Mouse (Mus musculus): ENCODE results near the gene Ikzf3.

The Ikzf3 gene

GRCm38 (mm10) chr11:98568326-98568725 lies 22.5 kb upstream of the Ikzf3 start:
- no peak for DNase-seq (ENCODE audit: low spot score in 2 of 2)

GRCm38 (mm10) chr11:98563921-98564414 lies 18.1 kb upstream of the Ikzf3 start:
- DNase-seq (ENCODE audit: low spot score in 2 of 2), result peak in 1 of 2 experiments; percentile 26

DNA sequence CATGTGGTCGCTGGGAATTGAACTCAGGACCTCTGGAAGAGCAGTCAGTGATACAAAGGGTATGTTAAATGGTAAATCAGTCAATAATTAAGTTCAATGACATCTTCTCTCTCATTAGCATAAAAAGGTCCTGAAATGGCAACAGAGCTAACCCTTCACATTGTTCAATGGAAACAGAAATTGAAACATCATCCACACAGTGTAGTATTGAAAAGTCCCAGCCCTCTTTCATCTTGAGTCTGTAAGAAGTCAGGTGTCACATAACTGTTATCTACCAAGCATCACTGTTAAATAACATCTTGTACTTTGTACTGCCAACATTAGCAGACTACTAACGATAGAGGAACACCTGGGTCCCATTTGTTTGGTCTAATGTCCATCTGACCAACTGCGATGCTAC lies 17.2 kb upstream of the Ikzf3 start:
- DNase-seq (ENCODE audit: low spot score in 2 of 2), result no peak

DNA sequence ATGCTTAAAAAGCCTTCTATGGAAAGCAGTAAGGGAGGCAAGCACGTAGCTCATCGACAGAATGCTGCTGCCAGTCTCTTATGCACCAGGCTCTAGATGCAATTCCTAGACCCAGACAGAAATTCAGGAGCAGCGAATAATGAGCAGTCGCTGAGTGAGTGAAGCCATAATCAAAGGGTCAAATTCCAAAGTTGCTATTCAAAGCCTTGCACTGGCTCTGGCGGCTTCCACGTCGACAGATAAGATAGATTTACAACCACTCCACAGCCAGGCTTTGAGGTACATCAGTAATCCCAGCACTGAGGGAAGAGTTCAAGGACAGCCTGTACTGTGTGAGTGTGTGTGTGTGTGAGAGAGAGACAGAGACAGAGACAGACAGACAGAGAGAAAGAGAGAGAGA lies 15.1 kb upstream of the Ikzf3 start:
- DNase-seq (ENCODE audit: low spot score in 2 of 2), result peak in 1 of 2 experiments; percentile 1

GRCm38 (mm10) chr11:98555124-98555700 lies 9.4 kb upstream of the Ikzf3 start:
- peak in 1 of 2 experiments; percentile 52 for DNase-seq (ENCODE audit: low spot score in 2 of 2)

DNA sequence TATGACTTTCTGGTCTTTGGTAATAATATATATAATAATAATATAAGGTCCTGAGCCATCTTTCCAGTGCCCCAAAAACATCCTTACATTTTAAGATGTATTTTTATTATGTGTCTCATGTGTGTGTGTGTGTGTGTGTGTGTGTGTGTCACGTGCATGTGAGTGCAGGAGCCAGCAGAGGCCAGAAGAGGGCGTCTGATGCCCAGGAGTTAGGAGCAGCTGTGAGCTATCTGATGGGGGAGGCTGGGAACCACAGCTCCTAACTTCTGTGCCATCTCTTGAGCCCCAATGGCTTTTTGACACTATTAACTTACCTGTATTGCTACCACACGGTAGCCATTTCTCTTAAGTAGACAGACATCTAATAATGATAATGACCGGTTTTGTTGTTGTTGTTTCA lies 8.1 kb upstream of the Ikzf3 start:
- peak in 1 of 2 experiments; percentile 44 for DNase-seq (ENCODE audit: low spot score in 2 of 2)

- peak; percentile 85 for DNase-seq (ENCODE audit: low spot score in 2 of 2)
These were observed 5.4 kb upstream of the Ikzf3 start, which contains the start of gene Zpbp2 for GRCm38 (mm10) chr11:98550975-98551828. Gene Zpbp2, plus strand, starts transcription at chr11:98551097.

DNA sequence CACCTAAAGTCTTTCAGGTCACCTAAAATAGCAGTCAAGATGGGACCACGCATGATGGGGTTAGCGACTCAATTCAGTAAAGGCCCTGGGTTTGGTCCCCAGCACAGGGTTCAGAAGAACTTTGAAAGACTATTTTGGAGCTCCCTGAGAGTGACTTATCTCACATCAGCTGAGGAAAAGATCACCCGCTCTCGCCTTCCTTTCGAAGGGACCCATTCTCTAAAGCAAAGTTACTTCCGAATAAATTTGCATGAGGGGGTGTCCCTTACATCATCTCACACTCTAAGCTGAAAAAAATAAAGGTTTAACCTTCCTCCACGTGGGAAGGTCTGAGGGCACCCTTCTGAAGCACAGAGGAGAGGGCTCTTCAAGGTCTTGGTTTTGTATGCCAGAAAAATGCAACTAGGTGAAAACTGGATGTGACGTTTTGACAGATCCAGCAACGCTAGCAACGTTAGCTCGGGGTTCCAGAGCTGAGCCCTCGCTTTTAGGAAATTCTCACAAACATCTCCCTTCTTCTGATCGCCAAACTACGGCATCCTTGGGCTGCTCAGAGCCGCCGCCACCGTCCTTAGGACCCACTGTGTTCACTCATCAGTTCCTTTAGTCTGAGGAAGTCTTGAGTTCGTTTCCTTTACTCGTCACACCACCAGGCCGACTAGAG lies 4.6 kb upstream of the Ikzf3 start:
- DNase-seq (ENCODE audit: low spot score in 2 of 2), result peak in 1 of 2 experiments; percentile 14

- DNase-seq (ENCODE audit: low spot score in 2 of 2), result peak in 1 of 2 experiments; percentile 29
These were observed 3.5 kb upstream of the Ikzf3 start for GRCm38 (mm10) chr11:98549363-98549762.

DNA sequence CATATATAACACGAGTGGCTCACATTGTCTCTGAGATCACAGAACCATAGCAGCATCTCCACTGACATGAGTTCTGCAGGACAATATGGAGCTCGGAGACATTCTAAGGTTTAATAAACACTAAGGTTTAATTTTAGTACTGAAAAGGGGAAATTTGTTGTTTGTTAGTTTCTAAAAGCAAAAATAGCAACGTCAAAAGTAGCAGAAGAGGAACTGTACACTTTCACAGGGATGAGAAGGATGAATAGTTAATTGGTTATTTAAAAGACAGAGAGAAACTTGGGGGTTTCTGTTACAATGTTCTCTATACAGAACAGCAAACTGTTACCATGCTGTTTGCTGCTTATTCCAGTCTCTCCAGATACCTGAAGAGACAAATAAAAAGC lies 1.5 kb upstream of the Ikzf3 start:
- DNase-seq (ENCODE audit: low spot score in 2 of 2), result no peak

- no peak for DNase-seq (ENCODE audit: low spot score in 2 of 2)
These were observed 887 bp upstream of the Ikzf3 start for GRCm38 (mm10) chr11:98546529-98547307.

GRCm38 (mm10) chr11:98544890-98545677 lies 747 bp downstream of the Ikzf3 start:
- DNase-seq (ENCODE audit: low spot score in 2 of 2), result no peak

- DNase-seq (ENCODE audit: low spot score in 2 of 2), result no peak
These were observed 2.4 kb downstream of the Ikzf3 start for GRCm38 (mm10) chr11:98543414-98543813.

GRCm38 (mm10) chr11:98542553-98542952 lies 3.3 kb downstream of the Ikzf3 start:
- no peak for DNase-seq (ENCODE audit: low spot score in 2 of 2)

- DNase-seq (ENCODE audit: low spot score in 2 of 2), result no peak
These were observed 5.5 kb downstream of the Ikzf3 start for GRCm38 (mm10) chr11:98540319-98540718.

DNA sequence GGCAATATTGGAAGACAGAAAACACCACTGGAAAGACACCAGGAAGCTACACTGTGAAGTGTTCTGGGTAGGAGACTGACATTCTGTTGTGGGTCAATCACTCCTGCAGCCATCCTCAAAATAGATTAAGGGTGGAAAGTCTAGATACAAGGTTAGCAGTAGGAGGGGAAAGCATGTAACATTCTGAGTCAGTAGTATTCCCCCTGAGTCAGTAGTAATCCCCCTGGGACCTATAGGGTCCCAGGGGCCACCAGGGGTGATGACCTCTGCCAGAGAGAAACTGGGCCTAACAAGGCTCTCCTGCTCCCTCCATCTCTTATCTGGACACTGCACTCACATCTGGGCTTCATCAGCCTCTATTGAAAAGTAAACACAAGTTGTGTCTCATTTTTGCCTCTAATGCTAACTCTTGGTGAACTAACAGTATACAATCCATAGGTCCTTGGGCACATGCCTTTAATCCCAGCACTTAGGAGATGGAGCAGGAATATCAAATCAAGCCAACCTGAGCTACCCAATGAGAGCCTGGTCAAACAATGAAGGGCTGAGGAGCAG lies 8.3 kb downstream of the Ikzf3 start:
- no peak for DNase-seq (ENCODE audit: low spot score in 2 of 2)

DNA sequence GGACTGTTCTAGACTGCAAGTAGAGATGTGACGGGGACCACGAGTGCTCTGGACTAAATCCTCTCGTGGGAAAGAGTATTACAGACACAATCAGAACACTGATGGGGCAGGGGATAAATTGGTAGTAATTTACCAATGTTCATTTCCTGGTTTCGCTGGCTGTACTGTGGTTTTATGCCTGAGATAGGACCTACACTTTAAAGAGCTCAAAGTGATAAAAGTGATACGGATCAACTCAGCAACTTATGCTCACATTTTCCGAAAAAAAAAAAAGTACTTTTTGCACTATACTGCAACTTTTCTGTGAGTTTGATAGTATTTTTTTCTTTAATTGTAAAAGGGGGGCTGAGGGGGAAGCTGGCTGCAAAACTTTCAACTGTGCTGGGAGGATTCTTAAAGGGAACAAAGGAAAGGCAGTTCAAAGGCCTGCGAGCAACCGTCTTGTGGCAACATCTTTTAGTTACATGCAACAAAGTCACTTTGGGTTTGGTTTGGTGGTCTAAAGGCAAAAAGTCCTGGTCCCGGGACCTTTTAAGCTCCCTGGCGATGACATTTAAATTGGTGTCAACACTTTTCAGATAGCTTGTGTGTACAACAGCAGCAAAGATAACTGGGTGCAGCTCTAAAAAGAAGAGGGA lies 18.9 kb downstream of the Ikzf3 start:
- DNase-seq (ENCODE audit: low spot score in 2 of 2), result no peak

DNA sequence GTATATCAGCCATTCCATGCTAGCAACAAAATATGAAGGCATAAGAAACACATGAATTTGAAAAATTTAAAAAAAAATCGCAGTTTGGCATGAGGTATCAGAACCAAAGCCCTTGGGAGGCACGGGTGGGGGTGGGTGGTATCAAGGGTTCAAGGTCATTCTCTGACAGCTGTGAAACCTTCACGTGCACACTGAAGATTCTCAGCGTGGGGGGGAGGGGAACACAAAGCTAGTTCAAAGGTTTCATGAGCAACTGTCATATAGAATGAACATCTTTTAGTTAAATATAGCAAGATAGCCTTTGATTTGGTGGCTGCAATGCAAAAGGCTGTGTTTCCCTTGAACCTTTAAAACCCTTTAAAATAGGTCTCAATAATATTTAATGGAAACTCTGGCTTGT lies 20.7 kb downstream of the Ikzf3 start:
- DNase-seq (ENCODE audit: low spot score in 2 of 2), result no peak

DNA sequence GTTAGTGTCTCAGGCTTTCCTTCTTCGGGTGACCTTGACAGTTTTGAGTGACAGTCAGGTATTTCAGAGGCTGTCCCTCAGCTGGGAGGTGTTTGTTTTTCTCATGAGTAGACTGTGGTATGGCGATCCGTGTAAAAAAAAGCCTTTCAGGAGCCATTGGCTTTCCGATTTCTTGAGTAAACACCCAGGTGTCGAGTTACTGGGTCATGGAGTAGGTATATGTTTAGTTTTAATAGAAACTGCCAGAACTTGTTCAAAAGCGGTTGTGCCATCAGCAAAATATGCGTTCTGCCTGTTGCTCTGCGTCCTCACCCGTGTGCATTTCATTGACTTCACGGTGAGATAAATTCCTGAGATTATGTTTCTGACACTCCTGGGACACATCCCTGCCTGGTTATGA lies 25.4 kb downstream of the Ikzf3 start:
- DNase-seq (ENCODE audit: low spot score in 2 of 2), result no peak

GRCm38 (mm10) chr11:98513356-98513936 lies 32.4 kb downstream of the Ikzf3 start:
- no peak for DNase-seq (ENCODE audit: low spot score in 2 of 2)
